Mouse (Mus musculus) spleen, adult 2 months (tissue): ENCODE results near the gene Rffl. TPM values are rescaled to one million over a fixed set of nuclear protein-coding genes. Genes with fewer than 3 reads are reported as not detected.

Source experiments
- DNase-seq, 2 experiments: peaks; one replicate each; pipeline versions ENCODE4 v3.0.0 to v3.0.0-alpha.2; 2012 to 2021; ENCODE audit warnings: low spot score in 2 of 2, low read depth in 1 of 2
- H3K27ac ChIP-seq: fragments of 200-500 bp; 2 replicates; pipeline ENCODE4 v1.5.1; 2012; ENCODE audit warnings: low read length, inconsistent platforms; ENCODE audit not compliant: insufficient read depth
- H3K27me3 ChIP-seq: fragments of 200-500 bp; 2 replicates; pipeline ENCODE4 v1.6.1; 2012; ENCODE audit warnings: mild to moderate bottlenecking, moderate library complexity, low read length, inconsistent platforms; ENCODE audit not compliant: control insufficient read depth, insufficient read depth
- H3K36me3 ChIP-seq: fragments of 200-500 bp; 2 replicates; pipeline ENCODE4 v1.6.1; 2012; ENCODE audit warnings: mild to moderate bottlenecking, low read length, inconsistent platforms; ENCODE audit not compliant: control insufficient read depth, insufficient read depth
- H3K4me1 ChIP-seq: fragments of 200-500 bp; 2 replicates; pipeline ENCODE4 v1.6.1; 2011; ENCODE audit warnings: inconsistent platforms; ENCODE audit not compliant: control insufficient read depth, insufficient read depth, insufficient read length
- H3K4me3 ChIP-seq: fragments of 200-500 bp; 2 replicates; pipeline ENCODE4 v1.5.1; 2011; ENCODE audit warnings: mild to moderate bottlenecking, inconsistent platforms; ENCODE audit not compliant: insufficient read depth, insufficient read length; ENCODE audit errors: extremely low read depth
- CTCF ChIP-seq: fragments of 200-500 bp; IDR thresholded peaks from 2 replicates; pipeline ENCODE4 v1.5.1; 2011; ENCODE audit warnings: mild to moderate bottlenecking, inconsistent platforms; ENCODE audit not compliant: insufficient read depth, insufficient read length, insufficient replicate concordance; ENCODE audit errors: extremely low read depth
- POLR2A ChIP-seq: fragments of 200-500 bp; IDR thresholded peaks from 2 replicates; pipeline ENCODE4 v1.6.1; 2011; ENCODE audit warnings: low read depth, low read length, inconsistent platforms
- WGBS: fragments of 180-500 bp; shearing (Covaris S2); methylation state at CpG from one replicate; pipeline ENCODE4 v1.1.7; 2018; 5-methylcytosine and 5-hydroxymethylcytosine counted together
- polyA plus RNA-seq: library from polyadenylated mRNA; depleted of rRNA; stranded (reverse); fragments of >200 nt; gene quantifications from 2 replicates; pipeline ENCODE4 v1.2.3, GENCODE M21; 2012

The Rffl gene
- polyA plus RNA-seq, 1 experiment = 13.3 TPM

DNA sequence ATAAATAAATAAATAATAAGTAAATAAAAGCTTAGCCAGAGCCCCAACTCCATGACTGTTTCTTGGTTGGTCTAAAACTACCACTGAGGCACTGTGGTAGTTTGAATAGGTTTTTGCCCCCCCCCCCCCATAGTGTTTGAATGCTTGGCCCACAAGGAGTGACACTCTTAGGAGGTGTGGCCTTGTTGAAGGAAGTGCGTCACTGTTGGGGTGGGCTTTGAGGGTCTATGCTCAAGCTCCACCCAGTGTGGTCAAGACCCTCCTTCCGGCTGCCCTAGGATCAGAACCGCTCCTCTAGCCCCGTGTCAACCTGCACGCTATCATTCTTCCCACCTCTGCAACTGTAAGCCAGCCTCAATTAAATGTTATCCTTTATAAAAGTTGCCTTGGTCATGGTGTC lies 4.6 kb upstream of the Rffl start:
- H3K4me1 ChIP-seq = no peaks in the 10 kb centered on the region
- H3K4me3 ChIP-seq = no peak overlapping the region
- 98% methylated on average over 5 of the region's 5 CpGs for WGBS
- no peak for DNase-seq
- no peak overlapping the region for H3K27ac ChIP-seq
- peaks cover 5% of the 10 kb centered on the region for H3K36me3 ChIP-seq
- no peak for TF ChIP-seq POLR2A
- no peaks in the 10 kb centered on the region for H3K27me3 ChIP-seq

DNA sequence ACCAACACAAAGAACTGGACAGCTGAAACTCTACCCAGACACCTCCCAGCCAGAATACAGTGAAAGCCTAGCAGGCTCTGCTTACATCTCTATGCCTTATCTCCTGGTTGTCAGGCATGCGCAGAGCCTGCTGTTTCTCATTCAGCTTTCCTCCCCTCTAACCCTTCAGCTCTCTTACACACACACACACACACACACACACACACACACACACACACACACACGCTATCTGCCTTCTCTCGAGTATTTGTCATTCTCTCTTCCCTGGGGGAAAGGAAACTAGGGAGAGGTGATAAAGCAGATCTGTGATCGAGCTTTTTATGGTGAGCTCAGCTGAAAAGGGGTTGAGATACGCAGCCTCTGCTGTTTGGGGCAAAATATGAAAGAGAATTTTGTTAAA lies 3.9 kb upstream of the Rffl start:
- WGBS = 80% methylated on average over 5 of the region's 5 CpGs
- H3K4me3 ChIP-seq = no peak overlapping the region
- TF ChIP-seq POLR2A (no peak), CTCF (no peak)
- H3K27ac ChIP-seq = no peak overlapping the region
- H3K4me1 ChIP-seq = peaks cover 2% of the 10 kb centered on the region; the same call in 1 of the 2 replicates
- DNase-seq = no peak
- peaks cover 5% of the 10 kb centered on the region for H3K36me3 ChIP-seq
- no peaks in the 10 kb centered on the region for H3K27me3 ChIP-seq

DNA sequence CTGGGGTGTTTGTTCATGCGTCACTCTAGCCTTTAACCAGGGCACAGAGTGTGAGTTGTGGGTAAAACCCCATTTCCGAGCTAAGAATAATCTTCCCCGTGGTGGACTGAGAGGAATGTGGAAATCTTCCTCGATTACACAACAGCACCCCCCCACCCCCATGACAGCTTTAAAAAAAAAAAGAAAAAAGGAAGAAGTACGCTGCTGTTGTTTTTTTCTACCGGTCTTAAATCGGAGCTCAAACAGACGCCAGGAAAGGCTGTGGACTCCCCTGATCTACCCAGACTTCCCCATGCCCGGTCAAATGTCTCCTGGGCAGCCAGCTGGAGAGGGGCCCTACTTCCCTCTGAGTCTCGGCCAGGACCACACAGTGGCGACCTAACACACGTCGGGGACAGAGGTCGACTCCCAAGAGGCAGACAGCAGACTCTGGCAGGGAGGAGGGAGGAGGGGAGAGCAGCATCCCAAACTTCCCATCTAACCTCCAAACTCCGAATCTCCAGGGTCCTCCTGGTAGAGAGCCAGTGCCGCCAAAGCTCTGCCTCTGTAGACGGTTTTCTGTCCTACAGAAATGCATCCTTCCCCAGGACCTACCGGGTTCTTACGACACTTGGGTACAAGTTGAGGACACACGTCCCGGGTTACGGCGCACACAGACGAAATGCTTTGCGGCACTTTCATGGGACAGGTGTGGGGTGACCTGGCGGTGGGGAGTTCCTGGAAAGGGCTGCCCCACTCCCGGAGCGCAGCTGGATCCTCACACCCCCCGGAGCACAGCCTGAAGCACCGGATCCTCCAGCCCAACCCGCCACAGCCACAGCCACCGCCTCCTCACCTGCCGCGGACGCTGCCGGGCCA lies 608 bp downstream of the Rffl start:
- peaks cover 5% of the 10 kb centered on the region for H3K4me1 ChIP-seq
- under 1% methylated on average over 36 of the region's 36 CpGs for WGBS
- H3K36me3 ChIP-seq = no peaks in the 10 kb centered on the region
- H3K27ac ChIP-seq = peak overlapping the region; percentile 74
- TF ChIP-seq POLR2A (no peak), CTCF (no peak)
- no peaks in the 10 kb centered on the region for H3K27me3 ChIP-seq
- DNase-seq = peak; percentile 27 to 51
- H3K4me3 ChIP-seq = peak overlapping the region; percentile 76

DNA sequence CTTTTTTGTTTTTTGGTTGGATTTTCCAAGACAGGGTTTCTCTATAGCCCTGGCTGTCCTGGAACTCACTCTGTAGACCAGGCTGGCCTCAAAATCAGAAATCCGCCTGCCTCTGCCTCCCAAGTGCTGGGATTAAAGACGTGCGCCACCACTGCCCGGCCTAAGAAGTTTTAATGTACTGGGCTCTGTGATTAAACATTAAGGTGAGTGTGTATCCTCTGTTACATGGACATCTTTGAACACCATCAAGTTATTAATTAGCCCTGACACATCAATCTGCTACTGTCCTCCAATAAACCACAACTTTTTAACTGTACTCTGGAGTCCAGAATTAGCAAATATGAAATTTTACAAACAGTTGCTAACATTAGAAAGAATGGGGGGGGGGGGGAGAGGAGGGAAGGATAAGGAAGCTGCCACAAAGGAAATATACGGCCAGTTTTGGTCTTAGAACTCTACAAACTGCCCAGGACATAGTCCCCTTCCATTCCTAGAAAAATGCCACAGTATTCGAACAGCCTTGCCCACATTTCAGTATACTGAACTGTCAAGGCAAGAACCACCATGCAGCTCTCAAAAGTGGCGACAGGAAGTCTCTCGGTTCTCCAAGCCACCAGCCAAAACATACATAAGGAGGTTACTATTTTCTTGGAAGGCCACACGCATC lies 1.4 kb downstream of the Rffl start:
- TF ChIP-seq POLR2A = no peak
- TF ChIP-seq CTCF = no peak
- H3K36me3 ChIP-seq = no peaks in the 10 kb centered on the region
- H3K4me1 ChIP-seq = peaks cover 5% of the 10 kb centered on the region
- H3K27me3 ChIP-seq = no peaks in the 10 kb centered on the region
- H3K27ac ChIP-seq = peak overlapping the region; percentile 29; the same call in 1 of the 2 replicates
- peak overlapping the region; percentile 76 for H3K4me3 ChIP-seq
- no peak for DNase-seq
- WGBS = 42% methylated on average over 9 of the region's 9 CpGs

DNA sequence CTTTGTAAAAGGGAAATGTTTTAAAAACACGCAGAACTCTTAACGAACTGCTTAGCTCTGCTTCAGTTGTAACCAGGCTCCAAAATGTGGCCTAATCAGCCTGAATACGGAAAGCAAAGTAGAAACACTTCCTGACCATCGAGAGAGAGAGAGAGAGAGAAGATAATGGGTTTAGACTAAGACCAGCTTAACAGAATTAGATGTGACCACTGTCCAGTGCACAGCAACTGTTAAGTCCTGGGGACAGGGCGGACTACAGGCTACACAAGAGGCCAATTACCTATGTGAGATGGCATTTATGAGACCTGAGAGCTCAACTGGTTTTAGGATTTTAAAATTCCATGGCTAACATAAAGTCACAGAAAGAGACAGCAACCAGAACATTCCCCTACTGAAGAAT lies 3.1 kb downstream of the Rffl start:
- DNase-seq = no peak
- 58% methylated on average over 5 of the region's 5 CpGs for WGBS
- Histone ChIP-seq H3K4me3 (no peak overlapping the region), H3K27me3 (no peaks in the 10 kb centered on the region), H3K27ac (no peak overlapping the region), H3K4me1 (peaks cover 5% of the 10 kb centered on the region), H3K36me3 (0 out of 2 replicates have a peak, but pooled peaks cover 1% of the 10 kb centered on the region)
- TF ChIP-seq CTCF = no peak
- TF ChIP-seq POLR2A = no peak

DNA sequence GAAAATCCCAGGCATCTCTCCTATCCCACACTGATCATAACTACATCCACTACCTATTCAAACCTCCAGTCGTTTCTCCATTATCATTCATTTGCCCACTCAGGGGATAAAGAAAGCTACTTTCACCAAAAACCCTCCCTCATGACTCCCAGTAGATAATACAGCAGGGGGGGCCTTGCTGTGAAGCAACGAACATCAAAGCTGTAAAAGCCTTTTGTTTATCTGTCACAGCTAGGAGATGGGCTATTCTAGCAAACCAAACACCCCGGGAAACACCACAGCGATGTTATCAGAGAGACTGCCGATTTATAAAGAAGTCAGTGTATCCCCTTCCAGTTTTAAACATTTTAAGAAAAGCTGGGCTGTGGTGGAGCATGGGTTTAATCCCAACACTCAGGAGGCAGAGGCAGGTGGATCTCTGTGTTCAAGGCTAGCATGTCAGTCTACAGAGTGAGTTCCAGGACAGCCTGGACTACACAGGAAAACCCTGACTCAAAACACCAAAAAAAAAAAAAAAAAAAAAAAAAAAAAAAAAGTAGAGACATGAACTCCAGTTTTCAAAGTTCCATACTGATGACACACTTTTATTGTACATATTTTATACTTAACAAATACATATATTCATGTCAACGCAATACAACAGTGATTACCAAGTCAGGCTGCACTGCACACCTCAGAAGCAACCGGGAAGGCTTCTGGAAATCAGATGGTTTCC lies 4.0 kb downstream of the Rffl start:
- no peak for DNase-seq
- H3K27ac ChIP-seq = no peak overlapping the region
- 0 out of 2 replicates have a peak, but pooled peaks cover 1% of the 10 kb centered on the region for H3K36me3 ChIP-seq
- H3K4me1 ChIP-seq = peaks cover 5% of the 10 kb centered on the region
- no peak overlapping the region for H3K4me3 ChIP-seq
- TF ChIP-seq POLR2A (no peak), CTCF (no peak)
- H3K27me3 ChIP-seq = no peaks in the 10 kb centered on the region
- WGBS = 57% methylated on average over 7 of the region's 7 CpGs

DNA sequence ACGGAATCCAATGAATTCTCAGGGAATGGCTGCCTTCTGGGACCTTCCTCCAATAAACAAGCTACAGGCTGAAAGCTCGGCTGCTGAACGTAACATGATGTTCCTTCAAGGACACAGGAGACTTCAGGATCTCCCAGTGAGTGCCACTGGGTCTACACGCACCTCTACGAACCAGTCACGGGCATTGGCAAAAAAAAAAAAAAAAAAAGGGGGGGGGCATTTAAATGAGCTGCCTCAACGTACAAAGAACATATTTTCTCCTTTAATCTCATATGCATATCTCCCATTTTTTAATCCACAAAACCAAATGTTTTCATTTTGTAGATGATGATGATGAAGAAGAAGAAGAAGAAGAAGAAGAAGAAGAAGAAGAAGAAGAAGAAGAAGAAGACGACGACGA lies 5.1 kb downstream of the Rffl start:
- Histone ChIP-seq H3K4me3 (no peak overlapping the region), H3K27ac (no peak overlapping the region), H3K27me3 (no peaks in the 10 kb centered on the region), H3K4me1 (peaks cover 5% of the 10 kb centered on the region), H3K36me3 (0 out of 2 replicates have a peak, but pooled peaks cover 1% of the 10 kb centered on the region)
- DNase-seq = no peak
- 77% methylated on average over 10 of the region's 10 CpGs for WGBS
- no peak for TF ChIP-seq POLR2A
- TF ChIP-seq CTCF = no peak
